Comparison of ENCODE assay signal across 32 mouse cellular contexts in the genomic region with DNA sequence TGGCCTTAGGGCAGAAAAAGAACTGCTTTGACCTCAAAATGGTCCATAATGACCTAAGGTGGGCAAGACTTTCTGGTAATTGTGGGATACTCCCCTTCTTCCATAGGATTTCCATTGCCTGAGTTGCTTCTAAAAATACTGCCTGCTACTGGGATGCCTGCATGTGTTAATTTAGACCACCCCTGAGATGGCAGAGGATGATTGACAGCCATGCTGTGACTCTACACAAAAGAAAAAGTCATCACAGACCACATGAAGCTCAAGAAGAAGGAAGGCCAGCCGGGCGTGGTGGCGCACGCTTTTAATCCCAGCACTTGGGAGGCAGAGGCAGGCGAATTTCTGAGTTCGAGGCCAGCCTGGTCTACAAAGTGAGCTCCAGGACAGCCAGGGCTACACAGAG. TPM values are rescaled to one million over a fixed set of nuclear protein-coding genes. Genes with fewer than 3 reads are reported as not detected.
"Had no signal": no experiment of that assay in that cellular context is flagged by ENCODE, and none has a peak within 500 bp of the region (broad histone marks: within the 10 kb centered on the region; RNA-seq: fewer than 3 reads in every experiment).

No protein-coding gene starts in this region.

RNA-seq across cellular contexts. Expression of a gene that starts 17.6 kb away (rescaled TPM):
- total RNA-seq: common myeloid progenitor, adult 5-6 weeks; forebrain, postnatal 0 days; gastrocnemius, adult 18-20 months; gastrocnemius, adult 2 months; gastrocnemius, adult 8-10 months; gastrocnemius, postnatal 10 days; gastrocnemius, postnatal 14 days; gastrocnemius, postnatal 25 days; gastrocnemius, postnatal 36 days; gastrocnemius, postnatal 4 days; granulocyte monocyte progenitor cell, adult 5-6 weeks; heart, adult 18-20 months; heart, adult 2 months; heart, adult 8-10 months had no signal
- polyA plus RNA-seq: cortical plate, adult 2 months; embryonic facial prominence, embryonic 10.5 days; embryonic facial prominence, embryonic 11.5 days; embryonic facial prominence, embryonic 12.5 days; embryonic facial prominence, embryonic 13.5 days; embryonic facial prominence, embryonic 14.5 days; embryonic facial prominence, embryonic 15.5 days; erythroblast, embryonic 14.5 days; forebrain, embryonic 10.5 days; forebrain, embryonic 11.5 days; forebrain, embryonic 12.5 days; forebrain, embryonic 13.5 days; forebrain, embryonic 14.5 days; forebrain, embryonic 15.5 days; forebrain, embryonic 16.5 days; forebrain, postnatal 0 days; frontal cortex, adult 2 months; heart, adult 2 months; heart, embryonic 10.5 days; heart, embryonic 11.5 days had no signal

RNA-seq across cellular contexts. Expression of a gene that starts 23.9 kb away (rescaled TPM):
- total RNA-seq: common myeloid progenitor, adult 5-6 weeks; granulocyte monocyte progenitor cell, adult 5-6 weeks had no signal
- polyA plus RNA-seq: erythroblast, embryonic 14.5 days had no signal
